Mouse (Mus musculus) neural tube, embryonic 14.5 days (tissue): ENCODE results near the gene Rabl6. TPM values are rescaled to one million over a fixed set of nuclear protein-coding genes. Genes with fewer than 3 reads are reported as not detected.
"Not testable (repeated sequence)": the region's sequence is repeated elsewhere in the genome, so short reads cannot be mapped to it uniquely, and the experiment has no call there.

ENCODE experiments used
- ATAC-seq: fragments of 200-750 bp; cut with Nextera tagmentation; 2 replicates; pipeline ENCODE4 v1.8.0; 2017; ENCODE audit warnings: low read depth, mild to moderate bottlenecking, moderate TSS enrichment, moderate library complexity
- H3K27ac ChIP-seq: fragments of 300-500 bp; sonication (generic); 2 replicates; pipeline ENCODE4 v1.5.1; 2014; ENCODE audit warnings: low read depth, mild to moderate bottlenecking, control low read depth, low read length, moderate library complexity, mixed read lengths
- H3K27me3 ChIP-seq: fragments of 300-500 bp; sonication (generic); 2 replicates; pipeline ENCODE4 v1.6.1; 2014; ENCODE audit warnings: low read length; ENCODE audit not compliant: control insufficient read depth, insufficient read depth
- H3K36me3 ChIP-seq: fragments of 300-500 bp; sonication (generic); 2 replicates; pipeline ENCODE4 v1.6.1; 2014; ENCODE audit warnings: low read length, mixed read lengths; ENCODE audit not compliant: control insufficient read depth, insufficient read depth
- H3K4me1 ChIP-seq: fragments of 300-500 bp; sonication (generic); 2 replicates; pipeline ENCODE4 v1.6.1; 2014; ENCODE audit warnings: low read length; ENCODE audit not compliant: control insufficient read depth, insufficient read depth
- H3K4me2 ChIP-seq: fragments of 300-500 bp; sonication (generic); 2 replicates; pipeline ENCODE4 v1.6.1; 2014; ENCODE audit warnings: mild to moderate bottlenecking, low read depth, low read length, control low read depth
- H3K4me3 ChIP-seq: fragments of 300-500 bp; sonication (generic); 2 replicates; pipeline ENCODE4 v1.5.1; 2014; ENCODE audit warnings: low read depth, low read length, control low read depth, mixed read lengths
- H3K9ac ChIP-seq: fragments of 300-500 bp; sonication (generic); replicated peaks from 2 replicates; pipeline ENCODE4 v1.6.1; 2014; ENCODE audit warnings: low read depth, mild to moderate bottlenecking, control low read depth, low read length, mixed read lengths
- H3K9me3 ChIP-seq: fragments of 300-500 bp; sonication (generic); 2 replicates; pipeline ENCODE4 v1.6.1; 2016; ENCODE audit warnings: low read length; ENCODE audit not compliant: control insufficient read depth
- WGBS: fragments of 180-500 bp; shearing (Covaris S2); extraction: QIAGEN DNeasy Blood & Tissue Kit; methylation state at CpG from one replicate; pipeline ENCODE4 v1.1.7; 2014; 5-methylcytosine and 5-hydroxymethylcytosine counted together
- polyA plus RNA-seq: library from polyadenylated mRNA; unstranded; fragments of >200 nt; fragmentation: Nextera tagmentation; extraction: Ambion mirVana; gene quantifications from 2 replicates; pipeline ENCODE4 v1.2.1, GENCODE M21; 2014

Gene Rabl6
- polyA plus RNA-seq, 1 experiment from 2014 or later = 64.2 TPM

- Histone ChIP-seq H3K9me3 (no peaks in the 10 kb centered on the region), H3K4me3 (no peak overlapping the region), H3K4me2 (no peak overlapping the region), H3K9ac (no peak overlapping the region), H3K4me1 (peaks cover 22% of the 10 kb centered on the region), H3K36me3 (peaks cover 50% of the 10 kb centered on the region), H3K27ac (no peak overlapping the region), H3K27me3 (no peaks in the 10 kb centered on the region)
- no peak for ATAC-seq
- WGBS = 95% methylated on average over 8 of the region's 8 CpGs
Measured at GRCm38 (mm10) chr2:25560551-25560950, 47.8 kb downstream of the Rabl6 start.

DNA sequence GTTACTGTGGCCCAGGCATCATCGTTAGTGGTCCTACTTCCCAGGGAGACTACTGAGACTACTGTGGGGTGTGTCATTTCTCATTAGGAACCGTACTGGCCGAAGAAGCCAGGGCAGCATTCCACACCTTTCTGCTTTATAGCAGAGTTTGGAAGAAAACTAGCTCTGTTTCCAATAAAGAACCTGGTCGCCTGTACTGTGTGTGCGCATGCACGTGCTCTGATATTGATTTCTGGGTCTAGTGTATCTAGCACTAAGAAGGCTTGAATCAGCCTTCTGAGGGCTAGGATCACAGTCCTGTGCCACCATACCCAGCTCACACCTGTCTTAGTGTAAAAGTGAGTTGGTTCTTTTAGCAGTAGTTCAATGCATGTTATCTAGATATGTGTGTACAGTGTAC is 49.5 kb downstream of the Rabl6 start:
- Histone ChIP-seq H3K4me3 (peak overlapping the region; percentile 68), H3K4me1 (peaks cover 22% of the 10 kb centered on the region), H3K9ac (0 out of 2 replicates have a peak overlapping the region, but pooled peaks have one; percentile 70), H3K27ac (no peak overlapping the region), H3K27me3 (no peaks in the 10 kb centered on the region), H3K4me2 (peak overlapping the region; percentile 87), H3K36me3 (peaks cover 39% of the 10 kb centered on the region), H3K9me3 (no peaks in the 10 kb centered on the region)
- no peak for ATAC-seq
- WGBS = 80% methylated on average over 6 of the region's 6 CpGs

- WGBS = under 1% methylated on average over 24 of the region's 24 CpGs
- no peaks in the 10 kb centered on the region for H3K9me3 ChIP-seq
- peak overlapping the region; percentile 71 for H3K27ac ChIP-seq
- H3K9ac ChIP-seq = peak overlapping the region; percentile 70
- peak; percentile 33; the same call in 1 of the 2 replicates for ATAC-seq
- peak overlapping the region; percentile 68 for H3K4me3 ChIP-seq
- H3K4me2 ChIP-seq = peak overlapping the region; percentile 87
- H3K27me3 ChIP-seq = no peaks in the 10 kb centered on the region
- peaks cover 31% of the 10 kb centered on the region for H3K36me3 ChIP-seq
- peaks cover 22% of the 10 kb centered on the region for H3K4me1 ChIP-seq
Measured at GRCm38 (mm10) chr2:25557964-25558360, 50.4 kb downstream of the Rabl6 start.

- H3K36me3 ChIP-seq = peaks cover 26% of the 10 kb centered on the region
- H3K4me3 ChIP-seq = peak within 1 kb of the TSS; percentile 68
- peak; percentile 99 for ATAC-seq
- H3K27me3 ChIP-seq = no peaks in the 10 kb centered on the region
- peak within 1 kb of the TSS; percentile 87 for H3K4me2 ChIP-seq
- H3K27ac ChIP-seq = peak within 1 kb of the TSS; percentile 78
- no peaks in the 10 kb centered on the region for H3K9me3 ChIP-seq
- H3K9ac ChIP-seq = peak within 1 kb of the TSS; percentile 70
- under 1% methylated on average over 58 of the region's 61 CpGs for WGBS
- peaks cover 22% of the 10 kb centered on the region for H3K4me1 ChIP-seq
Measured at GRCm38 (mm10) chr2:25557221-25557963, 50.9 kb downstream of the Rabl6 start, which contains the start of gene Edf1. Edf1 (plus strand) TSS chr2:25557847.

GRCm38 (mm10) chr2:25556296-25556695 is 52.0 kb downstream of the Rabl6 start:
- no peaks in the 10 kb centered on the region for H3K9me3 ChIP-seq
- no peak overlapping the region for H3K27ac ChIP-seq
- ATAC-seq = no peak
- peaks cover 22% of the 10 kb centered on the region for H3K4me1 ChIP-seq
- H3K9ac ChIP-seq = no peak overlapping the region
- H3K27me3 ChIP-seq = no peaks in the 10 kb centered on the region
- H3K36me3 ChIP-seq = peaks cover 15% of the 10 kb centered on the region
- 59% methylated on average over 1 of the region's 1 CpGs for WGBS
- no peak overlapping the region for H3K4me2 ChIP-seq
- H3K4me3 ChIP-seq = no peak overlapping the region

GRCm38 (mm10) chr2:25555479-25555878 is 52.8 kb downstream of the Rabl6 start:
- WGBS = 50% methylated on average over 2 of the region's 2 CpGs
- H3K27me3 ChIP-seq, H3K9me3 ChIP-seq, H3K27ac ChIP-seq, ATAC-seq, H3K36me3 ChIP-seq, H3K9ac ChIP-seq, H3K4me2 ChIP-seq, H3K4me3 ChIP-seq: not testable (repeated sequence)
- peaks cover 22% of the 10 kb centered on the region for H3K4me1 ChIP-seq

- H3K4me2 ChIP-seq, H3K27me3 ChIP-seq, H3K27ac ChIP-seq, H3K9ac ChIP-seq, H3K9me3 ChIP-seq, ATAC-seq, H3K4me3 ChIP-seq, H3K36me3 ChIP-seq: not testable (repeated sequence)
- H3K4me1 ChIP-seq = peaks cover 11% of the 10 kb centered on the region
- 90% methylated on average over 4 of the region's 4 CpGs for WGBS
Measured at GRCm38 (mm10) chr2:25553171-25553786, 55.0 kb downstream of the Rabl6 start.

- H3K4me3 ChIP-seq = no peak overlapping the region
- H3K27ac ChIP-seq = no peak overlapping the region
- H3K4me1 ChIP-seq = 0 out of 2 replicates have a peak, but pooled peaks cover 5% of the 10 kb centered on the region
- H3K9me3 ChIP-seq = no peaks in the 10 kb centered on the region
- H3K36me3 ChIP-seq = no peaks in the 10 kb centered on the region
- H3K9ac ChIP-seq = no peak overlapping the region
- H3K4me2 ChIP-seq = no peak overlapping the region
- no peak for ATAC-seq
- H3K27me3 ChIP-seq = no peaks in the 10 kb centered on the region
- WGBS = 41% methylated on average over 5 of the region's 5 CpGs
Measured at GRCm38 (mm10) chr2:25551186-25551585, 57.1 kb downstream of the Rabl6 start.
